Mouse (Mus musculus) spleen, adult 2 months (tissue): ENCODE data around the gene Stpg3.

Source experiments
- CTCF ChIP-seq: fragments of 200-500 bp; IDR thresholded peaks from 2 replicates; pipeline ENCODE4 v1.5.1; 2011; ENCODE audit warnings: mild to moderate bottlenecking, inconsistent platforms; ENCODE audit not compliant: insufficient read depth, insufficient read length, insufficient replicate concordance; ENCODE audit errors: extremely low read depth
- POLR2A ChIP-seq: fragments of 200-500 bp; IDR thresholded peaks from 2 replicates; pipeline ENCODE4 v1.6.1; 2011; ENCODE audit warnings: low read depth, low read length, inconsistent platforms

- TF ChIP-seq CTCF = no peak
- TF ChIP-seq POLR2A = no peak
These were observed 36.8 kb downstream of the Stpg3 start for GRCm38 (mm10) chr2:25177685-25178084.
